Mouse (Mus musculus): ENCODE measurements around the gene Sp4. TPM values are rescaled to one million over a fixed set of nuclear protein-coding genes. Genes with fewer than 3 reads are reported as not detected.

Gene Sp4
- total RNA-seq, 2 experiments from 2014 or later: 9.6 to 10.6 TPM

GRCm38 (mm10) chr12:118301866-118302835 is 911 bp upstream of the Sp4 start:
- Histone ChIP-seq H3K27ac (peak overlapping the region; percentile 98), H3K4me3 (peak overlapping the region; percentile 86)
- DNase-seq: peak; percentile 100
- intact Hi-C loops (cut with DNase I): loop anchor here (5.0 to 10.0 kb wide), 2 partner anchors 105 to 307 kb away; partner anchors contain the start of gene Dnah11
- TF ChIP-seq CTCF (IDR thresholded peaks at IDR 0.05): peak; percentile 50

GRCm38 (mm10) chr12:118300754-118301071 is 527 bp downstream of the Sp4 start:
- no peak for TF ChIP-seq CTCF (IDR thresholded peaks at IDR 0.05)
- Histone ChIP-seq H3K27ac (peak overlapping the region; percentile 98), H3K4me3 (peak overlapping the region; percentile 86)
- intact Hi-C loops (cut with DNase I): loop anchor here (5.0 to 10.0 kb wide), 2 partner anchors 103 to 306 kb away; partner anchors contain the start of gene Dnah11
- DNase-seq: no peak

GRCm38 (mm10) chr12:118299956-118300355 is 1.3 kb downstream of the Sp4 start:
- no peak for TF ChIP-seq CTCF (IDR thresholded peaks at IDR 0.05)
- Histone ChIP-seq H3K27ac (peak overlapping the region; percentile 98), H3K4me3 (peak overlapping the region; percentile 86)
- intact Hi-C loops (cut with DNase I): loop anchor here (5.0 to 10.0 kb wide), 2 partner anchors 103 to 305 kb away; partner anchors contain the start of gene Dnah11
- DNase-seq: peak; percentile 55

GRCm38 (mm10) chr12:118299172-118299571 is 2.1 kb downstream of the Sp4 start:
- no peak for TF ChIP-seq CTCF (IDR thresholded peaks at IDR 0.05)
- no peak for DNase-seq
- peak overlapping the region; percentile 98; the same call in 1 of the 2 replicates for H3K27ac ChIP-seq
- intact Hi-C loops (cut with DNase I): no loop called here
- H3K4me3 ChIP-seq: no peak overlapping the region

GRCm38 (mm10) chr12:118298516-118298915 is 2.7 kb downstream of the Sp4 start:
- Histone ChIP-seq H3K4me3 (no peak overlapping the region), H3K27ac (no peak overlapping the region)
- DNase-seq: no peak
- intact Hi-C loops (cut with DNase I): no loop called here
- no peak for TF ChIP-seq CTCF (IDR thresholded peaks at IDR 0.05)

GRCm38 (mm10) chr12:118296236-118296635 is 5.0 kb downstream of the Sp4 start:
- intact Hi-C loops (cut with DNase I): no loop called here
- H3K27ac ChIP-seq: no peak overlapping the region
- no peak for DNase-seq
- H3K4me3 ChIP-seq: no peak overlapping the region; the same call in 1 of the 2 replicates
- no peak for TF ChIP-seq CTCF (IDR thresholded peaks at IDR 0.05)

GRCm38 (mm10) chr12:118295793-118296192 is 5.4 kb downstream of the Sp4 start:
- no peak overlapping the region for H3K27ac ChIP-seq
- no peak for TF ChIP-seq CTCF (IDR thresholded peaks at IDR 0.05)
- no peak for DNase-seq
- no peak overlapping the region for H3K4me3 ChIP-seq
- intact Hi-C loops (cut with DNase I): no loop called here

- H3K27ac ChIP-seq: no peak overlapping the region
- intact Hi-C loops (cut with DNase I): no loop called here
- no peak overlapping the region for H3K4me3 ChIP-seq
- no peak for TF ChIP-seq CTCF (IDR thresholded peaks at IDR 0.05)
- DNase-seq: no peak
Observed at GRCm38 (mm10) chr12:118288947-118289346, 12.3 kb downstream of the Sp4 start.

GRCm38 (mm10) chr12:118285099-118285498 is 16.1 kb downstream of the Sp4 start:
- intact Hi-C loops (cut with DNase I): no loop called here
- no peak for DNase-seq
- no peak for TF ChIP-seq CTCF (IDR thresholded peaks at IDR 0.05)
- Histone ChIP-seq H3K27ac (peak overlapping the region; percentile 35; the same call in 1 of the 2 replicates), H3K4me3 (no peak overlapping the region)

GRCm38 (mm10) chr12:118281961-118282360 is 19.3 kb downstream of the Sp4 start:
- no peak for TF ChIP-seq CTCF (IDR thresholded peaks at IDR 0.05)
- intact Hi-C loops (cut with DNase I): no loop called here
- no peak for DNase-seq
- Histone ChIP-seq H3K27ac (no peak overlapping the region), H3K4me3 (no peak overlapping the region)

GRCm38 (mm10) chr12:118276385-118276784 is 24.9 kb downstream of the Sp4 start:
- intact Hi-C loops (cut with DNase I): no loop called here
- TF ChIP-seq CTCF (IDR thresholded peaks at IDR 0.05): no peak
- no peak overlapping the region for H3K4me3 ChIP-seq
- H3K27ac ChIP-seq: no peak overlapping the region
- DNase-seq: no peak

- Histone ChIP-seq H3K4me3 (no peak overlapping the region), H3K27ac (no peak overlapping the region)
- no peak for DNase-seq
- intact Hi-C loops (cut with DNase I): no loop called here
- TF ChIP-seq CTCF (IDR thresholded peaks at IDR 0.05): no peak
Observed at GRCm38 (mm10) chr12:118264905-118265304, 36.3 kb downstream of the Sp4 start.

GRCm38 (mm10) chr12:118263878-118264277 is 37.4 kb downstream of the Sp4 start:
- intact Hi-C loops (cut with DNase I): no loop called here
- no peak for DNase-seq
- Histone ChIP-seq H3K27ac (no peak overlapping the region), H3K4me3 (no peak overlapping the region)
- TF ChIP-seq CTCF (IDR thresholded peaks at IDR 0.05): no peak
